Mouse (Mus musculus): ENCODE results near the gene Wipf3.
A peak's percentile ranks its signal among the peaks of the same experiment; 100 is the strongest.

The Wipf3 gene

GRCm38 (mm10) chr6:54537053-54537452, 107.7 kb downstream of the Wipf3 start:
- DNase-seq = no peak

GRCm38 (mm10) chr6:54538773-54539173, 109.4 kb downstream of the Wipf3 start:
- peak; percentile 79 to 83 for DNase-seq

- no peak for DNase-seq
Measured at GRCm38 (mm10) chr6:54539396-54539795, 110.0 kb downstream of the Wipf3 start.

- peak; percentile 57 to 66 for DNase-seq
Measured at GRCm38 (mm10) chr6:54540252-54540887, 111.0 kb downstream of the Wipf3 start.

GRCm38 (mm10) chr6:54542836-54543235, 113.4 kb downstream of the Wipf3 start:
- no peak for DNase-seq

GRCm38 (mm10) chr6:54543646-54544045, 114.2 kb downstream of the Wipf3 start:
- DNase-seq = no peak

- DNase-seq = peak; percentile 73 to 85
Measured at GRCm38 (mm10) chr6:54548314-54549019, 119.1 kb downstream of the Wipf3 start.

- no peak for DNase-seq
Measured at GRCm38 (mm10) chr6:54549311-54549710, 119.9 kb downstream of the Wipf3 start.

GRCm38 (mm10) chr6:54550801-54551323, 121.5 kb downstream of the Wipf3 start:
- DNase-seq = no peak

- DNase-seq = peak; percentile 21 to 26
Measured at GRCm38 (mm10) chr6:54552721-54553413, 123.5 kb downstream of the Wipf3 start.

Measured in cerebellum, postnatal 25 days (tissue).